Mouse (Mus musculus) intestine, embryonic 16.5 days (tissue): Measurements from ENCODE around the gene Cbfa2t3. TPM values are rescaled to one million over a fixed set of nuclear protein-coding genes. Genes with fewer than 3 reads are reported as not detected.
A peak's percentile ranks its signal among the peaks of the same experiment; 100 is the strongest.

Source experiments
- ATAC-seq: fragments of 200-750 bp; cut with Nextera tagmentation; 2 replicates; pipeline ENCODE4 v1.8.0; 2017; ENCODE audit warnings: moderate TSS enrichment, moderate library complexity
- H3K27ac ChIP-seq: fragments of 300-500 bp; sonication (generic); 2 replicates; pipeline ENCODE4 v1.5.1; 2014; ENCODE audit warnings: mild to moderate bottlenecking, low read length
- H3K27me3 ChIP-seq: fragments of 300-500 bp; sonication (generic); replicated peaks from 2 replicates; pipeline ENCODE4 v1.6.1; 2014; ENCODE audit warnings: low read length, control low read depth, mixed read lengths; ENCODE audit not compliant: control insufficient read depth, insufficient read depth
- H3K36me3 ChIP-seq: fragments of 300-500 bp; sonication (generic); 2 replicates; pipeline ENCODE4 v1.6.1; 2014; ENCODE audit warnings: low read length, control low read depth; ENCODE audit not compliant: control insufficient read depth, insufficient read depth
- H3K4me1 ChIP-seq: fragments of 300-500 bp; sonication (generic); 2 replicates; pipeline ENCODE4 v1.6.1; 2014; ENCODE audit warnings: low read length, control low read depth, mixed read lengths; ENCODE audit not compliant: control insufficient read depth, insufficient read depth
- H3K4me2 ChIP-seq: fragments of 300-500 bp; sonication (generic); 2 replicates; pipeline ENCODE4 v1.6.1; 2014; ENCODE audit warnings: low read depth, low read length, control low read depth
- H3K4me3 ChIP-seq: fragments of 300-500 bp; sonication (generic); 2 replicates; pipeline ENCODE4 v1.5.1; 2014; ENCODE audit warnings: mild to moderate bottlenecking, low read length
- H3K9ac ChIP-seq: fragments of 300-500 bp; sonication (generic); 2 replicates; pipeline ENCODE4 v1.6.1; 2014; ENCODE audit warnings: low read depth, low read length
- H3K9me3 ChIP-seq: fragments of 300-500 bp; sonication (generic); 2 replicates; pipeline ENCODE4 v1.6.1; 2016; ENCODE audit warnings: low read length, control low read depth; ENCODE audit not compliant: control insufficient read depth
- WGBS: fragments of 180-500 bp; shearing (Covaris S2); extraction: QIAGEN DNeasy Blood & Tissue Kit; methylation state at CpG from one replicate; pipeline ENCODE4 v1.1.7; 2014; 5-methylcytosine and 5-hydroxymethylcytosine counted together
- polyA plus RNA-seq: library from polyadenylated mRNA; unstranded; fragments of >200 nt; fragmentation: Nextera tagmentation; extraction: Ambion mirVana; gene quantifications from 2 replicates; pipeline ENCODE4 v1.2.1, GENCODE M21; 2015

The Cbfa2t3 gene
- polyA plus RNA-seq, 1 experiment from 2014 or later: 4.1 TPM

DNA sequence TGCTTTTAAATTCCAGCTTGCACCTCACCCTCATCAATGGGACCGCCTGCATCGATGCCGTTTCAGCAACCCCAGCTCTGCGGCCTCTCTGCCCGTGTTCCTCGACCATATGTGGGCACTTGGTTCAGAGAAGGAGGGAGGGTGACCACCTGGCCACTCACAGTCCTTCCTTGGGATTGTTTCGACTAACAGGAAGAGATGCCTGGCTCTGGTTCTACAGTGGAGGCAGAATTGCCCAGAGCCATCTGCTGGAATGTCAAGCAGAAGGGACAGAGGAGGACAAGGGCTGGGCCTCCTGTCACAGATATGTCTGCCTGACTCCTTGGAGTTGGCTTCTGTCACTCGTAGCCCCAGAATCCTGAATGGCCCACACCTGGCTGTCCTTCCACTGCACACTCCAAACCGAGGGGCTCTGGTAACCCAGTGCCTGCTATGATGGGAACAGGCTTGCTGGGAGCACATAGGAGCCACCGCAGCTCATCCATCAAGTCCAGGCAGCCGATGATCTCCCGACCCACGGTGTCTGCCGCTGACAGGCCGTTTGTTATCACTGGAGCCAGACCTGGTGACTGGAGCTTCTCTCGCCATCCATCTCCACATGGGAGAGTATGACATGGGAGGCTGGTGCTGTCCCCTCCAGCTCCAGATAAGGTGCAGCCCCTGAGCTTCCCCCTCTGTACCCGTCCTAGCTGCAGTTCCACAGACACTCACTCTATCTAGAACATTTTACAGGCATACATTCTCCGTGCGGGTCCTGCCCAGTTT is 13.6 kb downstream of the Cbfa2t3 start:
- Histone ChIP-seq H3K4me1 (no peaks in the 10 kb centered on the region), H3K36me3 (no peaks in the 10 kb centered on the region), H3K27me3 (peaks cover 17% of the 10 kb centered on the region), H3K4me2 (no peak overlapping the region), H3K9ac (no peak overlapping the region), H3K27ac (no peak overlapping the region), H3K4me3 (no peak overlapping the region), H3K9me3 (no peaks in the 10 kb centered on the region)
- peak; percentile 63 for ATAC-seq
- 52% methylated on average over 19 of the region's 19 CpGs for WGBS

DNA sequence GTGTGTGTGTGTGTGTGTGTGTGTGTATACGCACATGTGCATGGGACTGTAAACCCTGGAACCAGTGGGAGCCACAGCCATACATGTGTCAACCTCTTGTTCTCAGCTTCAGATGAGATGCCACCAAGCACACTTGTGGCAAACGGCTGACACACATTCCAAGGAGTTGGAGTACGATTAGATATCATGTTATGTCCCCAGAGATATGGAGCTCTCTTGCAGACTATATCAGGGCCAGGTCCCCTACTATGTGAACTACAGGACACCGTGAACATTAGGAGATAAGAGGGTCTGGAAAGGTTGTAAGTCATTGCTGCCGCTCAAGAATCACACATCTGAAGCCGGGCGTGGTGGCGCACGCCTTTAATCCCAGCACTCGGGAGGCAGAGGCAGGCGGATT is 16.1 kb downstream of the Cbfa2t3 start:
- H3K27me3 ChIP-seq: peaks cover 37% of the 10 kb centered on the region
- H3K9me3 ChIP-seq: no peaks in the 10 kb centered on the region
- H3K9ac ChIP-seq: no peak overlapping the region
- H3K4me2 ChIP-seq: no peak overlapping the region
- 87% methylated on average over 11 of the region's 11 CpGs for WGBS
- no peak overlapping the region for H3K27ac ChIP-seq
- H3K36me3 ChIP-seq: no peaks in the 10 kb centered on the region
- H3K4me3 ChIP-seq: no peak overlapping the region
- peaks cover 5% of the 10 kb centered on the region; the same call in 1 of the 2 replicates for H3K4me1 ChIP-seq
- no peak for ATAC-seq

DNA sequence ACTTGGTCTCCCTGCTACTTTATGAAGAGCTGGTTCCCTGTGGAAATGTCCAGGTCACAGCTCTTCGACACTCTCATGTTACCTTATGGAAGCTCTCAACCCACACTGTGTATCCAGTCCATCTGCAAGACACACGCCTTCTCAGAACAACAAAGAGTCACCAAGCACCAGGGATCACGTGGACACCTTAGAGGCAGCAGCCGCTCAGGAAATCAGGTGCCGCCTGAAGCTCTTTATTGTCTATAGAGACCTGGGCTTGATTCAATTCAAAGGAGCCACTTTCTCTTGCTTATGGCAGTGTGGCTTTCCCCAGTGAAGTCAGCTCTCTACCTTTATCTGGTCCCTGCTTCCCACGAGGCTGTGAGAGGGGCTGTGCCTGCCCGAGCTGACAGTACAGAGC is 18.7 kb downstream of the Cbfa2t3 start:
- Histone ChIP-seq H3K9me3 (no peaks in the 10 kb centered on the region), H3K4me2 (no peak overlapping the region), H3K36me3 (no peaks in the 10 kb centered on the region), H3K4me3 (no peak overlapping the region), H3K27me3 (peaks cover 49% of the 10 kb centered on the region), H3K4me1 (peaks cover 11% of the 10 kb centered on the region), H3K27ac (no peak overlapping the region), H3K9ac (no peak overlapping the region)
- WGBS: 38% methylated on average over 7 of the region's 7 CpGs
- no peak for ATAC-seq

DNA sequence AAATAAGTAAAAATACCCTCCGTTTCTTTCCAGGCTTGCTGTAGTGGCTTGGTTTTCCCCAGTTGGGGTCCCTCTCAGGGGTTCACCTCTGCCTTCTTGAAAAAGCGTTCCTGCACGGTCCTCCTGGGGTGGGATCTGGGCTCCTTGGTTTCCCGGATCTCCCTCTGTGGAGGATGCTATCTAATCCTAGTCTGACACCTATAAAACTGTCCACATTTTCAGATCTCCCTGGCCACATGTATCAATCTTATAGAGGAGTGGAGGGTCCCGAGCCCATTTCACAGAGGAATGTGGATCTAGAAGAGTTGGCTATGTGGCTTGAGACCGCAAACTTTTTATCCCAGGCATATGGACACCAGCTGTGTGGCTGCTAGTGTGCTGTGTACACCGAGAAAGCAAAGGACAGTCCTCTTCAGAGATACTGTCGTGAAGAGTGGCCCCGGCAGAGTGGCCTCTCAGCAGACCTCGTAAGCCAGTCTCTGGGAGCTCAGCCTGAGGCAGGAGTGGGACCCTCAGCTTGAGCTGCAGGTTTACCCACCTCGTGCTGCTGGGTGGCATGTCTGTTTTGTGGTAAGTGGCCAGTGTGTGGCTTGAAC is 19.5 kb downstream of the Cbfa2t3 start:
- Histone ChIP-seq H3K9ac (no peak overlapping the region), H3K4me1 (peaks cover 11% of the 10 kb centered on the region), H3K9me3 (no peaks in the 10 kb centered on the region), H3K4me3 (no peak overlapping the region; the same call in 1 of the 2 replicates), H3K27me3 (peaks cover 43% of the 10 kb centered on the region), H3K27ac (no peak overlapping the region), H3K36me3 (no peaks in the 10 kb centered on the region), H3K4me2 (peak overlapping the region; percentile 99; the same call in 1 of the 2 replicates)
- no peak for ATAC-seq
- 32% methylated on average over 11 of the region's 11 CpGs for WGBS

DNA sequence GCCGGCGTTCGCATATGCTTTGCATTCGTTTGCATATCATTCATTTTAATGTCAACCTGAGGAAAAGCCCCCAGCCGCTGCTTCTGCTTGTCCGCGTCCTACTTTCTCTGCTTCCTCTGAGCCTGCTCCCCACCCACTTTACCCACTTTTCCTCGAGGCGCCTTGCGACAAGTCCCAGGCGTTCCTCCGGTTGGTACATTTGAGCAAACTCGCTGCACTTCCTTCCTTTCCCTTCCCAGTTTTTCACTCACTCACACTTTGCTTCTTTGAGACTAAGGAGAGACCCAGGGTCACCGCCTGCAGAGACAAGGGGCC is 20.1 kb downstream of the Cbfa2t3 start:
- H3K4me3 ChIP-seq: peak overlapping the region; percentile 77
- no peaks in the 10 kb centered on the region for H3K9me3 ChIP-seq
- peaks cover 11% of the 10 kb centered on the region for H3K4me1 ChIP-seq
- 2% methylated on average over 14 of the region's 14 CpGs for WGBS
- H3K27ac ChIP-seq: no peak overlapping the region
- H3K27me3 ChIP-seq: peaks cover 43% of the 10 kb centered on the region
- H3K4me2 ChIP-seq: peak overlapping the region; percentile 99
- peak overlapping the region; percentile 81 for H3K9ac ChIP-seq
- peak; percentile 0; the same call in 1 of the 2 replicates for ATAC-seq
- H3K36me3 ChIP-seq: no peaks in the 10 kb centered on the region

DNA sequence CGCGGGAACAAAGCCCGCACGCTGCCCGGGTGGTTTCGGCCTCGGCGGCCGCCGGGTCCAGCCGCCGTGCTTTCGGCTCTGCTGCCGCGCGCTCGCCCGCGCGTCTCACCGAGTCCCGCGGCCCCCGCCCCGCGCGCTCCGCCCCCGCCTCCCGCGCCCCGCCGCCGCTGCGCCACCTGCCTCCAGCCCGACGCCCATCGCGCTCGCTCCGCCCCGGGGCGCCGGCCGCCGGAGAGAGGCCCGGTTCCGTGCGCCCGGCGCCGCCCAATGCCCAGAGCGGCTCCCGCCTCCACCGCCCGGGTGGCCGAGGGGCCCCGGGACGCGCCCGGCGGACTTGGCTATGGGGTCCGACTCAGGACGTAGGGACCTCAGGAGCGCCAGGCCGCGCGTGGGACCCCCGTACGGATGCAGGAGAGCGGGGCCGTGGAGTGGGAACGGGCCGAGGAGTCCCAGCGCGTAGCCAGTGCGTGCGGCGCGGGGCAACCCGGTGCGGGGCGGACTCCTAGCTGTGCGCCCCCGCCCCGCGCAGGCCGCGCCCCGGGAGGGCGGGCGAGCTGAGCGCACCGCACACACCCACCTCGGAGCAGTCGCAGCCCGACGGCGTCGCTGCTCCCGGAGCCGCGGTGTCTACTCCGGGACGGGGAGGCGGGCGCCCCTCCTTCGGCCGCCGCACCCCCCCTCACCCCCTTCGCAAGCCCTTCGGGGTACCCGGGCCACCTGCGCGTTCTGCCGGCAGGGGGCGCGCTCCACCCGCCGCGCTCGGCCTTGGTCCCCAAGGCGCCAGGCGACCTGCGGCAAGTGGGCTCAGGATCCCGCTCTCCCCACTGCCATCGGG is 20.6 kb downstream of the Cbfa2t3 start:
- Histone ChIP-seq H3K36me3 (no peaks in the 10 kb centered on the region), H3K9me3 (no peaks in the 10 kb centered on the region), H3K4me1 (peaks cover 11% of the 10 kb centered on the region), H3K4me2 (peak overlapping the region; percentile 99), H3K27me3 (peaks cover 43% of the 10 kb centered on the region), H3K4me3 (peak overlapping the region; percentile 77), H3K27ac (peak overlapping the region; percentile 64), H3K9ac (peak overlapping the region; percentile 81)
- WGBS: under 1% methylated on average over 74 of the region's 127 CpGs
- ATAC-seq: peak; percentile 90

DNA sequence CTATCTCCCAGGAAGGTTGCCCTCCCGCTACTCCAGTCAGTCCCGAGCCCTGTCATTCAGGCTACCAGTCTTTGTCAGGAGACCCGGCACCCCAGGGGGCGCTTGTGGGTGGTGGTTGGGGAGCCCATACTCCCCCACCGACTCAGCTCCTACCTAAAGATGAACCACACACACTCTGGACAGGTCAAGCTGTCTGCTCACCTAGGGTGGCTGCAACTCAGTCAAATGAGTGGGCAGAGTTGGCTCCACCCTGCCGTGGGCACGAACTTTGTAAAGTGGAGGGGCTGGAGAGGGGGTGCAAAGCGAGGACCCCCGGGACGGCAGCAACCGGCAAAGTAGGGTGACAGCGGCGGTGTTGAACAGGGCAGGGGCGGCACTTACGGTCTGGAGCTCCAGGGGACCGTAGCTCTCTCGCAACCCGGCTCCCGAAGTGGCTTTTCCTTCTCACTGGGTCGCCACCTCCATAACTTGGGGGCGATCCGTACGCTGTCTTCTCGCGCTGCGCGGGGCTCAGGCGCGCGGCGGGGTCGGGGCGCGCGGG is 21.4 kb downstream of the Cbfa2t3 start:
- peaks cover 11% of the 10 kb centered on the region for H3K4me1 ChIP-seq
- H3K9ac ChIP-seq: peak overlapping the region; percentile 81
- no peaks in the 10 kb centered on the region for H3K36me3 ChIP-seq
- peak overlapping the region; percentile 49 for H3K27ac ChIP-seq
- H3K27me3 ChIP-seq: peaks cover 43% of the 10 kb centered on the region
- peak; percentile 10; the same call in 1 of the 2 replicates for ATAC-seq
- peak overlapping the region; percentile 99 for H3K4me2 ChIP-seq
- peak overlapping the region; percentile 77 for H3K4me3 ChIP-seq
- WGBS: 3% methylated on average over 35 of the region's 35 CpGs
- H3K9me3 ChIP-seq: no peaks in the 10 kb centered on the region

DNA sequence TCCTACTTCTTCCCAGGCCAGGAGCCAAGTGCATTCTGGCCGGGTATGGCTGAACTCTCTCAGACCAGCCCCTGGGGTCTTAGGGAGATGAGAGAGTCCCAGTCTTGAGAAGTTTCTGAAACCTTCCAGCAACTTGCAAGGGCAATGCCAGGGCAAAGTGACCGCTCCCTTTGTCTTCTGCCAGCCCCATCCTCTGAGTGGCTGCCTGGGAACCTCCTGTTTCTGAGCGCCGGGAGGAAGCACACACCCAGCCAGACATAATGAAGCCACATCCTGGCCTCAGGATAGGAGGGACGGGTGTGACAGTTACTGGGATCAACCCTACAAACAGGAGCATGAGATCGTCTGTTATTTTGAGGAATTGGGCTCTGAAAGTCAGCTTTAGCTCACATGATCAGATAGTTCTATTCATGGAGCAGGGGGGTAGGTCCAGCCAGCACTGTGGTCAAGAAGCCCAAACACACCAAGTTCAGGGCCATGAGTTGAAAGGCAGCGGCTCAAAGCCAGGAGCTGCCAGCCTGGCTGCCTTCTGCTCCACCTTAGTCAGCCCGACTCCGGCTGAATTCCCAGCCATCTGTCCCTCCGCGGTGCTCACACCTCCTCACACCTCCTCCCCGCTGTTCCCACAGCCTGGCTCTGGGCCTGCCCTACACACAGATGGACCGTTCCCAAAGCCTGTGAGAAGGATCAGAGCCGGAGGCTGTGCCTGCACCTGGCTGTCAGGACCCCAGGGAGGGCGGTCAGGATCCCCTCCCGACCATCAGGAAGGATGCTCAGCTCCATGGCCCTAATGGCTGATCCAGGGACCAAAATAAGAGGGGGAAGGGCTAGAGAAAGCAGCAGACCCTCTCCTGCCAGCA is 22.1 kb downstream of the Cbfa2t3 start:
- peak overlapping the region; percentile 81 for H3K9ac ChIP-seq
- peak overlapping the region; percentile 99 for H3K4me2 ChIP-seq
- H3K4me3 ChIP-seq: peak overlapping the region; percentile 77
- 0 out of 2 replicates have a peak, but pooled peaks have one; percentile 19 for ATAC-seq
- peak overlapping the region; percentile 49 for H3K27ac ChIP-seq
- H3K9me3 ChIP-seq: no peaks in the 10 kb centered on the region
- no peaks in the 10 kb centered on the region for H3K36me3 ChIP-seq
- peaks cover 43% of the 10 kb centered on the region for H3K27me3 ChIP-seq
- WGBS: 18% methylated on average over 16 of the region's 16 CpGs
- peaks cover 11% of the 10 kb centered on the region for H3K4me1 ChIP-seq
